Mouse (Mus musculus) limb, embryonic 11.5 days (tissue): ENCODE data around the gene Mdfic. TPM values are rescaled to one million over a fixed set of nuclear protein-coding genes. Genes with fewer than 3 reads are reported as not detected.

ENCODE experiments used
- ATAC-seq: fragments of 200-750 bp; cut with Nextera tagmentation; 2 replicates; pipeline ENCODE4 v1.8.0; 2017; ENCODE audit warnings: low read depth; ENCODE audit not compliant: insufficient number of reproducible peaks, low FRiP score, low TSS enrichment
- DNase-seq: peaks from one replicate; pipeline ENCODE4 v3.0.0-alpha.2; 2015; ENCODE audit warnings: low spot score
- H3K27ac ChIP-seq: fragments of 300-500 bp; sonication (generic); replicated peaks from 2 replicates; pipeline ENCODE4 v1.5.1; 2014; ENCODE audit warnings: low read depth, mild to moderate bottlenecking, low read length
- H3K27me3 ChIP-seq: fragments of 300-500 bp; sonication (generic); 2 replicates; pipeline ENCODE4 v1.6.1; 2014; ENCODE audit warnings: mild to moderate bottlenecking, low read length, mixed read lengths; ENCODE audit not compliant: control insufficient read depth, insufficient read depth
- H3K36me3 ChIP-seq: fragments of 300-500 bp; sonication (generic); 2 replicates; pipeline ENCODE4 v1.6.1; 2014; ENCODE audit warnings: mild to moderate bottlenecking, low read length, moderate library complexity, mixed read lengths; ENCODE audit not compliant: control insufficient read depth, insufficient read depth
- H3K4me1 ChIP-seq: fragments of 300-500 bp; sonication (generic); 2 replicates; pipeline ENCODE4 v1.6.1; 2014; ENCODE audit warnings: low read length, mixed read lengths; ENCODE audit not compliant: control insufficient read depth, insufficient read depth
- H3K4me2 ChIP-seq: fragments of 300-500 bp; sonication (generic); 2 replicates; pipeline ENCODE4 v1.6.1; 2014; ENCODE audit warnings: low read depth, mild to moderate bottlenecking, moderate library complexity; ENCODE audit not compliant: severe bottlenecking
- H3K4me3 ChIP-seq: fragments of 300-500 bp; sonication (generic); 2 replicates; pipeline ENCODE4 v1.5.1; 2014; ENCODE audit warnings: low read depth, low read length
- H3K9ac ChIP-seq: fragments of 300-500 bp; sonication (generic); 2 replicates; pipeline ENCODE4 v1.6.1; 2014; ENCODE audit warnings: mild to moderate bottlenecking, low read length
- H3K9me3 ChIP-seq: fragments of 300-500 bp; sonication (generic); 2 replicates; pipeline ENCODE4 v1.6.1; 2016; ENCODE audit warnings: low read length; ENCODE audit not compliant: control insufficient read depth
- WGBS: fragments of 180-500 bp; shearing (Covaris S2); extraction: QIAGEN DNeasy Blood & Tissue Kit; methylation state at CpG from one replicate; pipeline ENCODE4 v1.1.7; 2014; 5-methylcytosine and 5-hydroxymethylcytosine counted together
- polyA plus RNA-seq: library from polyadenylated mRNA; unstranded; fragments of >200 nt; fragmentation: Nextera tagmentation; extraction: Ambion mirVana; gene quantifications from 2 replicates; pipeline ENCODE4 v1.2.1, GENCODE M21; 2014

Gene Mdfic
- polyA plus RNA-seq, 1 experiment from 2014 or later = 5.1 TPM

GRCm38 (mm10) chr6:15758394-15758793, 37.9 kb downstream of the Mdfic start:
- H3K9ac ChIP-seq = no peak overlapping the region
- DNase-seq (no peak), ATAC-seq (no peak)
- H3K4me2 ChIP-seq = no peak overlapping the region
- H3K4me3 ChIP-seq = no peak overlapping the region
- H3K4me1 ChIP-seq = no peaks in the 10 kb centered on the region
- no peaks in the 10 kb centered on the region for H3K27me3 ChIP-seq
- H3K36me3 ChIP-seq = no peaks in the 10 kb centered on the region
- H3K9me3 ChIP-seq = no peaks in the 10 kb centered on the region
- 80% methylated on average over 3 of the region's 3 CpGs for WGBS
- no peak overlapping the region for H3K27ac ChIP-seq

- WGBS = 80% methylated on average over 6 of the region's 6 CpGs
- H3K27me3 ChIP-seq = no peaks in the 10 kb centered on the region
- ATAC-seq (no peak), DNase-seq (no peak)
- no peak overlapping the region for H3K4me3 ChIP-seq
- H3K4me1 ChIP-seq = no peaks in the 10 kb centered on the region
- H3K27ac ChIP-seq = no peak overlapping the region
- H3K9me3 ChIP-seq = no peaks in the 10 kb centered on the region
- no peak overlapping the region for H3K4me2 ChIP-seq
- H3K36me3 ChIP-seq = no peaks in the 10 kb centered on the region
- no peak overlapping the region for H3K9ac ChIP-seq
Observed at GRCm38 (mm10) chr6:15760750-15761149, 40.3 kb downstream of the Mdfic start.

- Histone ChIP-seq H3K27ac (no peak overlapping the region), H3K4me1 (no peaks in the 10 kb centered on the region), H3K9ac (no peak overlapping the region), H3K36me3 (no peaks in the 10 kb centered on the region), H3K9me3 (no peaks in the 10 kb centered on the region), H3K4me3 (no peak overlapping the region), H3K27me3 (no peaks in the 10 kb centered on the region), H3K4me2 (no peak overlapping the region)
- WGBS = 64% methylated on average over 7 of the region's 7 CpGs
- ATAC-seq (no peak), DNase-seq (no peak)
Observed at GRCm38 (mm10) chr6:15764039-15764438, 43.6 kb downstream of the Mdfic start.

- H3K4me2 ChIP-seq = no peak overlapping the region
- no peaks in the 10 kb centered on the region for H3K36me3 ChIP-seq
- 95% methylated on average over 6 of the region's 6 CpGs for WGBS
- DNase-seq (no peak), ATAC-seq (no peak)
- no peaks in the 10 kb centered on the region for H3K4me1 ChIP-seq
- H3K27ac ChIP-seq = no peak overlapping the region
- no peaks in the 10 kb centered on the region for H3K9me3 ChIP-seq
- no peaks in the 10 kb centered on the region for H3K27me3 ChIP-seq
- no peak overlapping the region for H3K4me3 ChIP-seq
- no peak overlapping the region for H3K9ac ChIP-seq
Observed at GRCm38 (mm10) chr6:15767460-15767859, 47.0 kb downstream of the Mdfic start.

GRCm38 (mm10) chr6:15770128-15770527, 49.7 kb downstream of the Mdfic start:
- Histone ChIP-seq H3K9me3 (no peaks in the 10 kb centered on the region), H3K27me3 (no peaks in the 10 kb centered on the region), H3K36me3 (no peaks in the 10 kb centered on the region), H3K4me2 (no peak overlapping the region), H3K4me3 (no peak overlapping the region), H3K9ac (no peak overlapping the region), H3K4me1 (no peaks in the 10 kb centered on the region), H3K27ac (no peak overlapping the region)
- WGBS = 74% methylated on average over 8 of the region's 8 CpGs
- DNase-seq = no peak
- ATAC-seq = no peak

- Histone ChIP-seq H3K9ac (no peak overlapping the region), H3K4me1 (no peaks in the 10 kb centered on the region), H3K36me3 (no peaks in the 10 kb centered on the region), H3K27me3 (no peaks in the 10 kb centered on the region), H3K9me3 (no peaks in the 10 kb centered on the region), H3K4me3 (no peak overlapping the region), H3K27ac (no peak overlapping the region), H3K4me2 (no peak overlapping the region)
- no peak for ATAC-seq
- WGBS = 91% methylated on average over 3 of the region's 3 CpGs
- DNase-seq = no peak
Observed at GRCm38 (mm10) chr6:15777070-15777469, 56.6 kb downstream of the Mdfic start.

- no peak for DNase-seq
- Histone ChIP-seq H3K9ac (no peak overlapping the region), H3K4me1 (no peaks in the 10 kb centered on the region), H3K36me3 (no peaks in the 10 kb centered on the region), H3K27me3 (no peaks in the 10 kb centered on the region), H3K4me2 (no peak overlapping the region), H3K4me3 (no peak overlapping the region), H3K27ac (no peak overlapping the region), H3K9me3 (no peaks in the 10 kb centered on the region)
- ATAC-seq = no peak
Observed at GRCm38 (mm10) chr6:15780127-15780526, 59.7 kb downstream of the Mdfic start.

GRCm38 (mm10) chr6:15780688-15781087, 60.2 kb downstream of the Mdfic start:
- no peak for DNase-seq
- no peak for ATAC-seq
- Histone ChIP-seq H3K27ac (no peak overlapping the region), H3K4me1 (no peaks in the 10 kb centered on the region), H3K9ac (no peak overlapping the region), H3K27me3 (no peaks in the 10 kb centered on the region), H3K9me3 (no peaks in the 10 kb centered on the region), H3K4me3 (no peak overlapping the region), H3K36me3 (no peaks in the 10 kb centered on the region), H3K4me2 (no peak overlapping the region)
- 92% methylated on average over 2 of the region's 2 CpGs for WGBS
